Mouse (Mus musculus) limb, embryonic 11.5 days (tissue): ENCODE data around the gene Rsu1. TPM values are rescaled to one million over a fixed set of nuclear protein-coding genes. Genes with fewer than 3 reads are reported as not detected.

Source experiments
- ATAC-seq: fragments of 200-750 bp; cut with Nextera tagmentation; 2 replicates; pipeline ENCODE4 v1.8.0; 2017; ENCODE audit warnings: low read depth; ENCODE audit not compliant: insufficient number of reproducible peaks, low FRiP score, low TSS enrichment
- DNase-seq: peaks from one replicate; pipeline ENCODE4 v3.0.0-alpha.2; 2015; ENCODE audit warnings: low spot score
- H3K27ac ChIP-seq: fragments of 300-500 bp; sonication (generic); replicated peaks from 2 replicates; pipeline ENCODE4 v1.5.1; 2014; ENCODE audit warnings: low read depth, mild to moderate bottlenecking, low read length
- H3K27me3 ChIP-seq: fragments of 300-500 bp; sonication (generic); 2 replicates; pipeline ENCODE4 v1.6.1; 2014; ENCODE audit warnings: mild to moderate bottlenecking, low read length, mixed read lengths; ENCODE audit not compliant: control insufficient read depth, insufficient read depth
- H3K36me3 ChIP-seq: fragments of 300-500 bp; sonication (generic); 2 replicates; pipeline ENCODE4 v1.6.1; 2014; ENCODE audit warnings: mild to moderate bottlenecking, low read length, moderate library complexity, mixed read lengths; ENCODE audit not compliant: control insufficient read depth, insufficient read depth
- H3K4me1 ChIP-seq: fragments of 300-500 bp; sonication (generic); 2 replicates; pipeline ENCODE4 v1.6.1; 2014; ENCODE audit warnings: low read length, mixed read lengths; ENCODE audit not compliant: control insufficient read depth, insufficient read depth
- H3K4me2 ChIP-seq: fragments of 300-500 bp; sonication (generic); 2 replicates; pipeline ENCODE4 v1.6.1; 2014; ENCODE audit warnings: low read depth, mild to moderate bottlenecking, moderate library complexity; ENCODE audit not compliant: severe bottlenecking
- H3K4me3 ChIP-seq: fragments of 300-500 bp; sonication (generic); 2 replicates; pipeline ENCODE4 v1.5.1; 2014; ENCODE audit warnings: low read depth, low read length
- H3K9ac ChIP-seq: fragments of 300-500 bp; sonication (generic); 2 replicates; pipeline ENCODE4 v1.6.1; 2014; ENCODE audit warnings: mild to moderate bottlenecking, low read length
- H3K9me3 ChIP-seq: fragments of 300-500 bp; sonication (generic); 2 replicates; pipeline ENCODE4 v1.6.1; 2016; ENCODE audit warnings: low read length; ENCODE audit not compliant: control insufficient read depth
- WGBS: fragments of 180-500 bp; shearing (Covaris S2); extraction: QIAGEN DNeasy Blood & Tissue Kit; methylation state at CpG from one replicate; pipeline ENCODE4 v1.1.7; 2014; 5-methylcytosine and 5-hydroxymethylcytosine counted together
- polyA plus RNA-seq: library from polyadenylated mRNA; unstranded; fragments of >200 nt; fragmentation: Nextera tagmentation; extraction: Ambion mirVana; gene quantifications from 2 replicates; pipeline ENCODE4 v1.2.1, GENCODE M21; 2014

Rsu1 gene
- polyA plus RNA-seq, 1 experiment from 2014 or later, result 98.8 TPM

DNA sequence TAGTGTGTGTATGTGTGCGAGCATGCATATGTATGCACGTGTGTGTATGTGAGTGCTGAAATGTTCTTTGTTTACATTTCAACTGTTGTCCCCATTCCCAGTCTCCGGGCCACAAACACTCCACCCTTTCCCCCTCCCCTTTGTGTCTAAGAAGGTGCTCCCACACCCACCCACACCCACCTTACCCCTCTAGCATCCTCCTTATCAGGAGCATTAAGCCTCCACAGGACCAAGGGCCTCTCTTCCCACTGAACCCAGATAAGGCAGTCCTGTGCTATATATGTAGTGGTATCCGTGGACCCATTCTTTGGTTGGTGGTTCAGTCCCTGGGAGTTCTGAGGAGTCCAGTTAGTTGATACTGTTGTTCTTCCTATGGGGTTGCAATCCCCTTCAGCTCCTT, 226.7 kb downstream of the Rsu1 start:
- Histone ChIP-seq H3K27ac (no peak overlapping the region), H3K4me2 (no peak overlapping the region), H3K27me3 (no peaks in the 10 kb centered on the region), H3K9ac (no peak overlapping the region), H3K36me3 (no peaks in the 10 kb centered on the region), H3K4me1 (no peaks in the 10 kb centered on the region), H3K4me3 (no peak overlapping the region), H3K9me3 (no peaks in the 10 kb centered on the region)
- DNase-seq, result no peak
- no peak for ATAC-seq
- WGBS, result 89% methylated on average over 4 of the region's 4 CpGs

- no peaks in the 10 kb centered on the region for H3K9me3 ChIP-seq
- no peak overlapping the region for H3K4me3 ChIP-seq
- H3K27me3 ChIP-seq, result no peaks in the 10 kb centered on the region
- H3K36me3 ChIP-seq, result no peaks in the 10 kb centered on the region
- no peak overlapping the region for H3K9ac ChIP-seq
- H3K4me2 ChIP-seq, result no peak overlapping the region
- 93% methylated on average over 4 of the region's 4 CpGs for WGBS
- H3K27ac ChIP-seq, result no peak overlapping the region
- no peak for ATAC-seq
- H3K4me1 ChIP-seq, result no peaks in the 10 kb centered on the region
- no peak for DNase-seq
Measured at GRCm38 (mm10) chr2:13039785-13040184, 231.4 kb downstream of the Rsu1 start.

GRCm38 (mm10) chr2:13038772-13039171, 232.4 kb downstream of the Rsu1 start:
- Histone ChIP-seq H3K27me3 (no peaks in the 10 kb centered on the region), H3K27ac (no peak overlapping the region), H3K4me3 (no peak overlapping the region), H3K9ac (no peak overlapping the region), H3K4me1 (no peaks in the 10 kb centered on the region), H3K9me3 (no peaks in the 10 kb centered on the region), H3K36me3 (no peaks in the 10 kb centered on the region), H3K4me2 (no peak overlapping the region)
- DNase-seq, result no peak
- no peak for ATAC-seq
- 85% methylated on average over 3 of the region's 3 CpGs for WGBS

Other genes with a start within 250 kb of the Rsu1 start
- 0.03 and 0.06 TPM in 2 replicates for gene Cubn, start 220.4 kb upstream of the Rsu1 start, polyA plus RNA-seq